Mouse (Mus musculus): ENCODE data around the gene Fbxl16. TPM values are rescaled to one million over a fixed set of nuclear protein-coding genes. Genes with fewer than 3 reads are reported as not detected.

The Fbxl16 gene
- polyA plus RNA-seq, 1 experiment: 4.7 TPM

DNA sequence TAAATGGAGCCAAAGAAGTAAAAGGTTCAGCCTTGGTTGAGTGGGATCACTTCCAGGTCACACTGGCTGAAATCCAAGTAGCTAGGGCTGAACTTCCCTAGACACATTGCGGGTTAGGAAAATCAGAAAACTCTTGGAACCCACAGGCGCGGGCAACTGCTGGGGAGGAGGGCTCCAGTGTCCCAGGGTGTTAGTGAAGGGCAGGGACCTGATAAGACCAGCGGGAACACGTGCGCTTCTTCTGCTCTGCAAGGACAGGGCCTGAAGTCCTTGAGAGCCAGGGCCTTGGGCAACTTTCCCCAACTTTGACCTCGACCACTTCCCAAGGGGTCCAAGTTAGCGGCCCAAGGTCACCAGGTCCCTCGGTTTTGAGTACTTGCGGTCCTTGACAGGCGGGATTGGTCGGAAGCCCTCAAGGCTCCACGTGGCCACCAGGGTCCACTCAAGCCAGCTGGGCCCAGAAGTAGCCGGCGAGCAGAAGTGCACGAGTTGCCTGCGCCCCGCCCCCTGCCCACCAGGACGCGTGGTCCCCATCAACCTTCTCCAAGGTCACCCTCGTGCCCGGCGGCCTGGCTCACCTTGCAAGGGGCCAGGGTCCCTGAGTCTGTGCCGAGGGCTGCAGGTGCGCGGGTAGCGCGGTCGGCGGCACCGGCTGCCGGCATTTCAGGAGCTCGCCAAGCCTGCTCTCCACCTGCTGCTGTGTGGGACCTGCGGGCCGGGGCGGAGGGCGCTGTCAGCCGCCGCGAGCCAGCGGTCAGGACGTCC, 59.1 kb downstream of the Fbxl16 start:
- Histone ChIP-seq H3K4me1 (ENCODE audit: control insufficient read depth, insufficient read depth, low read length) (no peaks in the 10 kb centered on the region), H3K27ac (ENCODE audit: insufficient read depth, low read length) (no peak overlapping the region), H3K9me3 (replicated peaks; ENCODE audit: control insufficient read depth, insufficient read depth, low read length, poor library complexity, severe bottlenecking) (no peaks in the 10 kb centered on the region), H3K4me3 (ENCODE audit: low read depth, low read length) (peak overlapping the region; percentile 82), H3K36me3 (ENCODE audit: control insufficient read depth, insufficient read depth, low read length, poor library complexity, severe bottlenecking) (no peaks in the 10 kb centered on the region), H3K9ac (ENCODE audit: low read depth, poor library complexity, severe bottlenecking) (peak overlapping the region; percentile 53), H3K27me3 (ENCODE audit: control insufficient read depth, insufficient read depth, low read length, poor library complexity, severe bottlenecking) (no peaks in the 10 kb centered on the region)
- TF ChIP-seq POLR2A (IDR thresholded peaks at IDR 0.05; ENCODE audit: insufficient read depth, low read length) (no peak), EP300 (IDR thresholded peaks at IDR 0.05; ENCODE audit: insufficient read depth, low read depth, low read length) (no peak), CTCF (IDR thresholded peaks at IDR 0.05; ENCODE audit: low read depth, low read length) (no peak)

DNA sequence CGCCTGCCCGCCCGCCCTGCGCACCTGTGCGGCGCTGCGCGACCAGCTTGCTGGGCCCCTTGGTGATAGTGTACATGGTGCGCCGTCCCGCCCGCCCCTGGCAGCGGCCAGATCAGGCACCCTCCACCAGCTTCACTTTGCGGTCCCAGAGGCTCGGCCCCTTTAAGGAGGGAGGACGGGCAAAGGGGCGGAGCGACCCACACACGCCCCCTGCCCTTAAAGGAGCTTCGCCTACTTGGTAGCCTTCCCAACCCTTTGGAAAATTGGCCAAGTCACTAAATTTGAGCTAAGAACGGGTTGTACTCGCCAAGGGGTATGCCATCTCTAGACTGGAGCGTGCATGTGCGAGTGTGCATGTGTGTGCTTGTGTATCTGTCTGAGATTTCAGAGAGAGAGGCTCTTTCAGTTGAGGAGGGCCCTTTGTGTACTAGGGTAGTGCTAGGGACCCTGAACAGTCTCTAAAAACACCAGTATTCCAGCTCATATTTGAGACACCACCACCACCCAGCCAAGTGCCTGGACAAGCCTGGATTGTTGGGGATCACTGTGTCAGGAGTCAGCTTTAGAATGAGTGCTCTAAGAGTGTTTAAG, 59.8 kb downstream of the Fbxl16 start, which contains the start of gene Mcrip2:
Mcrip2 (minus strand) TSS at position 164 of the 591 bp plus-strand sequence.
- H3K9me3 ChIP-seq (replicated peaks; ENCODE audit: control insufficient read depth, insufficient read depth, low read length, poor library complexity, severe bottlenecking): no peaks in the 10 kb centered on the region
- H3K9ac ChIP-seq (ENCODE audit: low read depth, poor library complexity, severe bottlenecking): peak within 1 kb of the TSS; percentile 53
- H3K4me1 ChIP-seq (ENCODE audit: control insufficient read depth, insufficient read depth, low read length): no peaks in the 10 kb centered on the region
- no peaks in the 10 kb centered on the region for H3K27me3 ChIP-seq (ENCODE audit: control insufficient read depth, insufficient read depth, low read length, poor library complexity, severe bottlenecking)
- H3K27ac ChIP-seq (ENCODE audit: insufficient read depth, low read length): no peak within 1 kb of the TSS
- peak within 1 kb of the TSS; percentile 82 for H3K4me3 ChIP-seq (ENCODE audit: low read depth, low read length)
- H3K36me3 ChIP-seq (ENCODE audit: control insufficient read depth, insufficient read depth, low read length, poor library complexity, severe bottlenecking): no peaks in the 10 kb centered on the region
- no peak for TF ChIP-seq EP300 (IDR thresholded peaks at IDR 0.05; ENCODE audit: insufficient read depth, low read depth, low read length)
- no peak for TF ChIP-seq CTCF (IDR thresholded peaks at IDR 0.05; ENCODE audit: low read depth, low read length)
- TF ChIP-seq POLR2A (IDR thresholded peaks at IDR 0.05; ENCODE audit: insufficient read depth, low read length): no peak

DNA sequence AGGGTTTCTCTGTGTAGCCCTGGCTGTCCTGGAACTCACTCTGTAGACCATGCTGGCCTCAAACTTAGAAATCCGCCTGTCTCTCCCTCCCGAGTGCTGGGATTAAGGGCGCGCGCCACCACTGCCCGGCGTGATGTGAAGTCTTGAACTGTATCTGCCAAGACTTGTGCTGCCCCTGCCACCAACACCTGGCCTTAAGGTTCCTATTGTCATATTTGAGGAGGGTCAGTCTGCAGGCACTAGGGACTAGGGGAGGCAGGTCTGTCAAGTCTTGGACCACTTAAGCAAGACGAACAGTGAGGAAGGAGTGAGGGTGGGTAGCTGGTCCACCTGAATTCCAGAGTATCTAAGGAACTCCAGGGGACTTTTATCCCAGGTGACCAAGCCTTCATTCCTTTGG, 60.6 kb downstream of the Fbxl16 start:
- Histone ChIP-seq H3K4me1 (ENCODE audit: control insufficient read depth, insufficient read depth, low read length) (no peaks in the 10 kb centered on the region), H3K27me3 (ENCODE audit: control insufficient read depth, insufficient read depth, low read length, poor library complexity, severe bottlenecking) (no peaks in the 10 kb centered on the region), H3K36me3 (ENCODE audit: control insufficient read depth, insufficient read depth, low read length, poor library complexity, severe bottlenecking) (no peaks in the 10 kb centered on the region), H3K4me3 (ENCODE audit: low read depth, low read length) (no peak overlapping the region), H3K9ac (ENCODE audit: low read depth, poor library complexity, severe bottlenecking) (no peak overlapping the region), H3K9me3 (replicated peaks; ENCODE audit: control insufficient read depth, insufficient read depth, low read length, poor library complexity, severe bottlenecking) (no peaks in the 10 kb centered on the region), H3K27ac (ENCODE audit: insufficient read depth, low read length) (no peak overlapping the region)
- no peak for TF ChIP-seq EP300 (IDR thresholded peaks at IDR 0.05; ENCODE audit: insufficient read depth, low read depth, low read length)
- no peak for TF ChIP-seq CTCF (IDR thresholded peaks at IDR 0.05; ENCODE audit: low read depth, low read length)
- TF ChIP-seq POLR2A (IDR thresholded peaks at IDR 0.05; ENCODE audit: insufficient read depth, low read length): no peak

DNA sequence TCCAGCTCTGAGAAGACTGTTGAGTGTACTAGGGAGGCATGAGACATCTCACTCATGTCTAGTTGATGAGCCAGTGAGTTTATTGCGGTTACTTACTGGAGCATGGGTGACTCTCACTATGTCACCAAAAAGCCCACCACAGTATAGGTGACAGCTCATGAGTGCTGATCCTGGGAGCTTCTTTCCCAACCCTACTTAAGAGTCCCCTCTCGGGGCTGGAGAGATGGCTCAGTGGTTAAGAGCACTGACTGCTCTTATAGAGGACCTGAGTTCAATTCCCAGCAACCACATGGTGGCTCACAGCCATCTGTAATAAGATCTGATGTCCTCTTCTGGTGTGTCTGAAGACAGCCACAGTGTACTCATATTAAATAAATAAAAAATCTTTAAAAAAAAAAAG, 61.1 kb downstream of the Fbxl16 start:
- TF ChIP-seq POLR2A (IDR thresholded peaks at IDR 0.05; ENCODE audit: insufficient read depth, low read length) (no peak), CTCF (IDR thresholded peaks at IDR 0.05; ENCODE audit: low read depth, low read length) (no peak), EP300 (IDR thresholded peaks at IDR 0.05; ENCODE audit: insufficient read depth, low read depth, low read length) (no peak)
- H3K4me1 ChIP-seq (ENCODE audit: control insufficient read depth, insufficient read depth, low read length): no peaks in the 10 kb centered on the region
- H3K9me3 ChIP-seq (replicated peaks; ENCODE audit: control insufficient read depth, insufficient read depth, low read length, poor library complexity, severe bottlenecking): no peaks in the 10 kb centered on the region
- no peaks in the 10 kb centered on the region for H3K27me3 ChIP-seq (ENCODE audit: control insufficient read depth, insufficient read depth, low read length, poor library complexity, severe bottlenecking)
- H3K36me3 ChIP-seq (ENCODE audit: control insufficient read depth, insufficient read depth, low read length, poor library complexity, severe bottlenecking): no peaks in the 10 kb centered on the region
- H3K4me3 ChIP-seq (ENCODE audit: low read depth, low read length): no peak overlapping the region
- H3K27ac ChIP-seq (ENCODE audit: insufficient read depth, low read length): no peak overlapping the region
- H3K9ac ChIP-seq (ENCODE audit: low read depth, poor library complexity, severe bottlenecking): no peak overlapping the region

Other genes with a start within 250 kb of the Fbxl16 start
- 0.32 and 0.48 TPM in 2 replicates for gene Sox8, start 238.4 kb upstream of the Fbxl16 start, polyA plus RNA-seq (2011; ENCODE audit: insufficient read depth, insufficient read length, low read depth, missing spikeins)
- 15.2 and 16.1 TPM in 2 replicates for gene Lmf1, start 230.0 kb upstream of the Fbxl16 start, polyA plus RNA-seq (2011; ENCODE audit: insufficient read depth, insufficient read length, low read depth, missing spikeins)
- 12.4 and 17.3 TPM in 2 replicates for gene Gng13, start 91.9 kb upstream of the Fbxl16 start, polyA plus RNA-seq (2011; ENCODE audit: insufficient read depth, insufficient read length, low read depth, missing spikeins)
- gene Chtf18, start 81.7 kb upstream of the Fbxl16 start, polyA plus RNA-seq (2011; ENCODE audit: insufficient read depth, insufficient read length, low read depth, missing spikeins): 39.4 and 47.2 TPM in 2 replicates
- 17.0 and 18.4 TPM in 2 replicates for gene Rpusd1, start 81.4 kb upstream of the Fbxl16 start, polyA plus RNA-seq (2011; ENCODE audit: insufficient read depth, insufficient read length, low read depth, missing spikeins)
- 0.30 TPM in 1 of 2 replicates, not detected in the other for gene Mslnl, start 73.0 kb upstream of the Fbxl16 start, polyA plus RNA-seq (2011; ENCODE audit: insufficient read depth, insufficient read length, low read depth, missing spikeins)
- gene Msln, start 54.7 kb upstream of the Fbxl16 start, polyA plus RNA-seq (2011; ENCODE audit: insufficient read depth, insufficient read length, low read depth, missing spikeins): 9.6 and 15.1 TPM in 2 replicates
- 18.8 and 21.3 TPM in 2 replicates for gene Narfl, start 35.3 kb upstream of the Fbxl16 start, polyA plus RNA-seq (2011; ENCODE audit: insufficient read depth, insufficient read length, low read depth, missing spikeins)
- 25.7 and 32.1 TPM in 2 replicates for gene Haghl, start 23.4 kb upstream of the Fbxl16 start, polyA plus RNA-seq (2011; ENCODE audit: insufficient read depth, insufficient read length, low read depth, missing spikeins)
- gene Ccdc78, start 22.5 kb upstream of the Fbxl16 start, polyA plus RNA-seq (2011; ENCODE audit: insufficient read depth, insufficient read length, low read depth, missing spikeins): not detected in 2 replicates
- gene Fam173a, start 16.2 kb upstream of the Fbxl16 start, polyA plus RNA-seq (2011; ENCODE audit: insufficient read depth, insufficient read length, low read depth, missing spikeins): 26.0 and 30.6 TPM in 2 replicates
- 1.6 and 2.6 TPM in 2 replicates for gene AC134908.4, start 13.4 kb upstream of the Fbxl16 start, polyA plus RNA-seq (2011; ENCODE audit: insufficient read depth, insufficient read length, low read depth, missing spikeins)
- gene Metrn, start 11.9 kb upstream of the Fbxl16 start, polyA plus RNA-seq (2011; ENCODE audit: insufficient read depth, insufficient read length, low read depth, missing spikeins): 29.6 and 35.1 TPM in 2 replicates
- 19.8 and 20.7 TPM in 2 replicates for gene Wdr24, start 14.5 kb downstream of the Fbxl16 start, polyA plus RNA-seq (2011; ENCODE audit: insufficient read depth, insufficient read length, low read depth, missing spikeins)
- gene Jmjd8, start 19.8 kb downstream of the Fbxl16 start, polyA plus RNA-seq (2011; ENCODE audit: insufficient read depth, insufficient read length, low read depth, missing spikeins): 13.2 and 16.7 TPM in 2 replicates
- 97.8 and 103 TPM in 2 replicates for gene Stub1, start 24.3 kb downstream of the Fbxl16 start, polyA plus RNA-seq (2011; ENCODE audit: insufficient read depth, insufficient read length, low read depth, missing spikeins)
- gene Rhbdl1, start 28.2 kb downstream of the Fbxl16 start, polyA plus RNA-seq (2011; ENCODE audit: insufficient read depth, insufficient read length, low read depth, missing spikeins): not detected in 2 replicates
- gene Gm20683, start 32.7 kb downstream of the Fbxl16 start, polyA plus RNA-seq (2011; ENCODE audit: insufficient read depth, insufficient read length, low read depth, missing spikeins): 1.4 and 2.3 TPM in 2 replicates
- gene Rhot2, start 35.8 kb downstream of the Fbxl16 start, polyA plus RNA-seq (2011; ENCODE audit: insufficient read depth, insufficient read length, low read depth, missing spikeins): 23.6 and 29.8 TPM in 2 replicates
- gene Wdr90, start 52.4 kb downstream of the Fbxl16 start, polyA plus RNA-seq (2011; ENCODE audit: insufficient read depth, insufficient read length, low read depth, missing spikeins): 10.5 and 11.6 TPM in 2 replicates
- gene Mcrip2, start 59.7 kb downstream of the Fbxl16 start, polyA plus RNA-seq (2011; ENCODE audit: insufficient read depth, insufficient read length, low read depth, missing spikeins): 6.1 and 8.3 TPM in 2 replicates
- gene Mettl26, start 66.0 kb downstream of the Fbxl16 start, polyA plus RNA-seq (2011; ENCODE audit: insufficient read depth, insufficient read length, low read depth, missing spikeins): 27.9 and 32.6 TPM in 2 replicates
- 0.37 and 0.69 TPM in 2 replicates for gene Wfikkn1, start 71.8 kb downstream of the Fbxl16 start, polyA plus RNA-seq (2011; ENCODE audit: insufficient read depth, insufficient read length, low read depth, missing spikeins)
- gene Rab40c, start 110.6 kb downstream of the Fbxl16 start, polyA plus RNA-seq (2011; ENCODE audit: insufficient read depth, insufficient read length, low read depth, missing spikeins): 21.3 and 22.7 TPM in 2 replicates
- gene Pigq, start 135.9 kb downstream of the Fbxl16 start, polyA plus RNA-seq (2011; ENCODE audit: insufficient read depth, insufficient read length, low read depth, missing spikeins): 61.8 and 62.8 TPM in 2 replicates
- gene Nhlrc4, start 135.9 kb downstream of the Fbxl16 start, polyA plus RNA-seq (2011; ENCODE audit: insufficient read depth, insufficient read length, low read depth, missing spikeins): 1.2 TPM in 1 of 2 replicates, not detected in the other
- gene A930017K11Rik, start 143.5 kb downstream of the Fbxl16 start, polyA plus RNA-seq (2011; ENCODE audit: insufficient read depth, insufficient read length, low read depth, missing spikeins): not detected in 2 replicates
- gene Capn15, start 176.7 kb downstream of the Fbxl16 start, polyA plus RNA-seq (2011; ENCODE audit: insufficient read depth, insufficient read length, low read depth, missing spikeins): 14.2 and 17.0 TPM in 2 replicates